Mouse (Mus musculus): ENCODE data around the gene Dnajb4.

DNA sequence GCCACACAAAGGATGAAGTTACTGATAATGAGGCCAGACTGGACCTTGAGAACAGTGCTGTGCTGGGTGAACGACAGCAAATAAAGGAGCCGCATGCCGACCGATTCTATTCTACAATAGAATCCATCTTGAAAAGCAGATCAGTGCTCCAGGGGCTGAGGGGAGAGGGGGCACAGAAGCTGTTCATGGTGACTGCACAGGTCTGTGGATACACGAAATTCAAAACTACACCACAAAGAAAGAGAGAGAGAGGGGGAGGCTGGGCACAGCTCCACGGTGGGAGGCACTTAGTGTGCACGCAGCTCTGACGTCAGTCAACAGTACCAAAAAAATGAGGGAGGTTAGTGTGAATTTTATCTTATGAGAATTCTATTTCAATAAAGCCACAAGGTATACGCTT lies 26.6 kb downstream of the Dnajb4 start:
- no peak for TF ChIP-seq CTCF (IDR thresholded peaks at IDR 0.05; ENCODE audit: borderline replicate concordance, insufficient read depth, low read length)
- TF ChIP-seq POLR2A (IDR thresholded peaks at IDR 0.05; ENCODE audit: low read depth, low read length) = no peak

All from embryonic fibroblast, embryonic 13.5 days (primary cell).